Mouse (Mus musculus) brain, embryonic 14.5 days (tissue): ENCODE measurements around the gene Ackr2. TPM values are rescaled to one million over a fixed set of nuclear protein-coding genes. Genes with fewer than 3 reads are reported as not detected.
A peak's percentile ranks its signal among the peaks of the same experiment; 100 is the strongest.

ENCODE experiments used
- DNase-seq: peaks from one replicate; pipeline ENCODE4 v3.0.0-alpha.2; 2011; ENCODE audit warnings: low read depth
- CTCF ChIP-seq: fragments of 200-500 bp; IDR thresholded peaks from 2 replicates; pipeline ENCODE4 v1.5.1; 2012; ENCODE audit warnings: inconsistent platforms, mild to moderate bottlenecking, moderate library complexity, borderline replicate concordance; ENCODE audit not compliant: insufficient read depth, insufficient read length; ENCODE audit errors: extremely low read depth
- POLR2A ChIP-seq: fragments of 200-500 bp; IDR thresholded peaks from 2 replicates; pipeline ENCODE4 v1.6.1; 2012; ENCODE audit warnings: mild to moderate bottlenecking, inconsistent platforms, borderline replicate concordance; ENCODE audit not compliant: poor library complexity, insufficient read depth, insufficient read length, severe bottlenecking; ENCODE audit errors: extremely low read depth
- polyA plus RNA-seq: library from polyadenylated mRNA; depleted of rRNA; stranded (reverse); fragments of >200 nt; gene quantifications from 2 replicates; pipeline ENCODE4 v1.2.3, GENCODE M21; 2012

The Ackr2 gene
- polyA plus RNA-seq, 1 experiment: 2.1 TPM

GRCm38 (mm10) chr9:121926634-121927405 lies 28.7 kb downstream of the Ackr2 start:
- TF ChIP-seq POLR2A (no peak), CTCF (no peak)
- no peak for DNase-seq

GRCm38 (mm10) chr9:121927721-121928120 lies 29.6 kb downstream of the Ackr2 start:
- TF ChIP-seq POLR2A (no peak), CTCF (no peak)
- no peak for DNase-seq

DNA sequence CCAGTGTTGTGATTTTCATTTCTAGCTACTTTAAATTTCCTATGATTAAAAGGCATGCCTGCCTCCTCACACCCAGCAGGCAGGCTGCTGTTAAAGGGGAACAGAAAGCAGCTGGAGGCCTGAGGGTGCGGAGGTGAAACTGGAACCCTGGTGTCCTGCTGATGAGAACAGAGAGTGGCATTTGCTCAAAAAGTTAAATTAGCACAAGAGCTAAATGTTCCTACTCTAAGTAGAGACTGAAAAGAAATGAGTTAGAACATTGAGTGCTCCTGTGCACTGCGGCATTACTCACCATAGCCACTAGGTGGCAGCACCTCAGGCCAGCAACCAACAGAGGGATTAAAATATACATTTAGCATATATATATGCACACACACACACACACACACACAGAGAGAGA lies 30.3 kb downstream of the Ackr2 start:
- peak; percentile 51 for DNase-seq
- TF ChIP-seq POLR2A (no peak), CTCF (peak; percentile 79; the same call in 1 of the 2 replicates)

- TF ChIP-seq CTCF: no peak
- TF ChIP-seq POLR2A: no peak
- no peak for DNase-seq
These were observed 36.7 kb downstream of the Ackr2 start for GRCm38 (mm10) chr9:121934856-121935255.

DNA sequence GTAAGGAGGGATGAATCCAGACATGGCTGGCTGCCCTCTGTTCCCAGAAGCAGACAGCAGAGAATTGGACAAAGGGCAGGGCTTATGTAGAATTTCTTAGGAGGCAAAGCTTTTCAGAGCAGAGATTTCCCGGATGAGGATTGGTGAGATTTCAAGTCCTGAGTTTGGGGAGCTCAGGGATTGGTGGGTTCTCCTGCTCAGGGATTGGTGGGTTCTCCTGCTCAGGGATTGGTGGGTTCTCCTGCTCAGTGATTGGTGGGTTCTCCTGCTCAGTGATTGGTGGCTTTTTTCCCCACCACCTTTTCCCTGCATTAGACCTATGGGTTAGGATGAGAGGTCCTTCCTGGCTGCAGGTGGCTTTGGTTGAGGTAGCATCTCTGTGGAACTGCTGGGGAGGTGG lies 38.8 kb downstream of the Ackr2 start:
- TF ChIP-seq POLR2A (no peak), CTCF (no peak)
- DNase-seq: peak; percentile 75

DNA sequence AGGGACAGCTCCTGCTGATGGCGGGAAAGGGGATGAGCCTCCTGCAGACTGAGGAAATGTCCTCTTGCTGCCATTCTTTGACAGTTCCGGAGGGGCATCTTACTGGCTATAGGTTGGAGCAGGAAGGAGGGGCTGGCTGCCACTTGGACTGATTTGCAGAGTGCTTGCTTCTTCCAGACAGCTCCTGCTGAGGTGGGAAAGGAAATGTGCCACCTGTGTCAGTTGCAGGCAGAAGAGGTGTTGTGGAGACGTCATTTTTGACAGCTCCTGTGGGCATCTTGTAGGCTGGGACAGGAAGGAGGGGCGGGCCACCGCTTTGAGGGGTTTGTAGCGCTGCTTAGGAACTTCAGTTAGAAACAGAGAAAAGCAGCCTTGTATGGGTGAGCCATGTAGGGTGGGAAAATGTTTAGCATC lies 39.3 kb downstream of the Ackr2 start:
- DNase-seq: peak; percentile 67
- TF ChIP-seq POLR2A (no peak), CTCF (no peak)

DNA sequence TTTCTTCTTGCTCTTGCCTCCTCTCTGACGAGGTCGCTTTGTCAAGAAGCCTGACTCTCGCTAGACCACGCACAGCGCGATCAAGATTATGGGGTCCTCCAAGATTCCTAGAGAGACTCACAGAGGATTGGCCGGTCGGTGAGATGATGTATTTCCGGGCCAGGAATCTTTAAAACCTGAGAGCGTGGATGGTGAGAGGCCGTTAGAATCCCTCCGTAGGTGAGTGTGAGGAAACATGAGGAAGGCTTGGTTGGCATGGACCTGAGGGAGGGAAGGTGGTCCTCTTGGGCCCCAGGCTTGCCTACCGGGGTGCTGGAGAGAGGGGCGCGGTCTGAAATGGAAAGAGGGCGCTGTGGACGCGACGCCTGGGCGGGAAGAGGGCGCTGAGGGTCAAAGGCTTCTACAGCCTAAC lies 39.8 kb downstream of the Ackr2 start:
- TF ChIP-seq POLR2A (no peak; the same call in 1 of the 2 replicates), CTCF (no peak)
- peak; percentile 87 for DNase-seq

GRCm38 (mm10) chr9:121943005-121943404 lies 44.9 kb downstream of the Ackr2 start:
- TF ChIP-seq CTCF (no peak), POLR2A (no peak)
- no peak for DNase-seq

- DNase-seq: no peak
- TF ChIP-seq POLR2A (no peak), CTCF (no peak)
These were observed 45.5 kb downstream of the Ackr2 start for GRCm38 (mm10) chr9:121943628-121944027.

- TF ChIP-seq POLR2A (no peak), CTCF (peak; percentile 70)
- peak; percentile 81 for DNase-seq
These were observed 49.6 kb downstream of the Ackr2 start for GRCm38 (mm10) chr9:121947784-121948183.

DNA sequence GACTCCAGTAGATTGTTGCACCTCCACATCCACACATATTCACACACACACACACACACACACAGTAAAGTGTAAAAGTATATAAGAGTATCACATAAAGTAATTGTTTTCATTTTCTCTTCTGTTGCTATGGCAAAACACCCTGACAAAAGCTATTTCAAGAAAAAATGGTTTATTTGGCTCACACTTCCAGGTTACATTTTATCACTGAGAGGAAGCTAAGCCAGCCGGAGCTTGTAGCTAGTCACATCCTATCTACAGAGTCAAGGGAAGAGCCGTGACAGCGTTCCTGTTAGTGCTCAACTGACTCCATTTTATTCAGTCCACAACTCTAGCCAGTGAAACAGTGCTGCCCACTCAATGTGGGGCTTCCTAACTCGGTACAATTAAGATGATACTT lies 50.3 kb downstream of the Ackr2 start:
- TF ChIP-seq POLR2A: no peak
- TF ChIP-seq CTCF: no peak
- no peak for DNase-seq
